ENCODE assay signal across 8 mouse cellular contexts in the genomic region with DNA sequence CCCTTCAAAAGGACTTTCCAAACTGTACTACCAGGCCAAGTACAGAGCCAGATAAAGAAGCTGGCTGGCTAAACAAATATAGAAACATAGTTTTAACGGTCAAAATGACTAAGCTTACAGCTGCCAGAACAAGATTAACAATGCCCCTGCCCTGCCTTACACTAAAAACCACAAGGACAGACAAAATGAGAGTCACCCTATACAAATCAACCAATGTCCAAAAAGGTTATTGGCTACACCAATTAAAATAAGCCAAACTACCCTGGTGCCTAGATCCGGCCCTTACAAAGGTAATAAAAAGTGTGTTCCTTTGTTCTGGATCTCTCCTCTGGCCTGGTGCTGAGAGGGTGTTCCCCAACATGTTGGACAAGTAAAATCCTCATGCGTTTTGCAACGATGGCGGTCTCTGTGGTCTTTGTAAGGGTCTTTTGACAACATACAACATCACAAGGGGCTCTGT. TPM values are rescaled to one million over a fixed set of nuclear protein-coding genes. Genes with fewer than 3 reads are reported as not detected.
DNase-seq lines count a peak whose midpoint lies in the region; ATAC-seq and TF ChIP-seq lines count a peak whose summit lies in the region.

No protein-coding gene starts in this region.

- no peak for TF ChIP-seq EP300 in ES-Bruce4 (IDR thresholded peaks at IDR 0.05; ENCODE audit: insufficient read depth, low read depth, low read length)

- no peak overlapping the region for H3K9ac ChIP-seq in heart, embryonic 15.5 days
- H3K9ac ChIP-seq in ES-Bruce4 (ENCODE audit: low read depth, poor library complexity, severe bottlenecking), result peak overlapping the region; percentile 57
- H3K9ac ChIP-seq in forebrain, embryonic 14.5 days (ENCODE audit: low read length), result no peak overlapping the region
- H3K9ac ChIP-seq in liver, embryonic 15.5 days, result no peak overlapping the region

- H3K27me3 ChIP-seq in heart, embryonic 15.5 days, result no peaks in the 10 kb centered on the region; the same call in 1 of the 2 replicates
- H3K27me3 ChIP-seq in ES-Bruce4 (ENCODE audit: control insufficient read depth, insufficient read depth, low read length, poor library complexity, severe bottlenecking), result no peaks in the 10 kb centered on the region
- no peaks in the 10 kb centered on the region for H3K27me3 ChIP-seq in forebrain, embryonic 14.5 days (replicated peaks; ENCODE audit: control insufficient read depth, insufficient read depth, low read length)
- no peaks in the 10 kb centered on the region for H3K27me3 ChIP-seq in liver, embryonic 15.5 days

- no peak for DNase-seq in heart, postnatal 10 days
- no peak for DNase-seq in forebrain, embryonic 14.5 days (ENCODE audit: low spot score)
- DNase-seq in left cerebral cortex, adult 11 months (ENCODE audit: low spot score), result no peak
- DNase-seq in left cerebral cortex, postnatal 25 days (ENCODE audit: low spot score in 2 of 2), result no peak
- DNase-seq in right cerebral cortex, postnatal 36 days (ENCODE audit: low spot score in 2 of 2), result no peak

- TF ChIP-seq POLR2A in ES-Bruce4 (IDR thresholded peaks at IDR 0.05; ENCODE audit: insufficient read depth, low read length), result no peak

- no peak overlapping the region for H3K27ac ChIP-seq in heart, embryonic 15.5 days
- H3K27ac ChIP-seq in ES-Bruce4 (ENCODE audit: insufficient read depth, low read length), result peak overlapping the region; percentile 74
- peak overlapping the region; percentile 98 for H3K27ac ChIP-seq in forebrain, embryonic 14.5 days (ENCODE audit: low read depth, low read length)
- no peak overlapping the region for H3K27ac ChIP-seq in liver, embryonic 15.5 days (replicated peaks)

- H3K4me2 ChIP-seq in heart, embryonic 15.5 days, result peak overlapping the region; percentile 76
- H3K4me2 ChIP-seq in forebrain, embryonic 14.5 days (ENCODE audit: low read length), result peak overlapping the region; percentile 53
- H3K4me2 ChIP-seq in liver, embryonic 15.5 days, result peak overlapping the region; percentile 75

- no peak for TF ChIP-seq CTCF in ES-Bruce4 (IDR thresholded peaks at IDR 0.05; ENCODE audit: low read depth, low read length)

- H3K4me3 ChIP-seq in heart, embryonic 15.5 days, result peak overlapping the region; percentile 89
- H3K4me3 ChIP-seq in ES-Bruce4 (ENCODE audit: low read depth, low read length), result peak overlapping the region; percentile 73
- peak overlapping the region; percentile 75 for H3K4me3 ChIP-seq in forebrain, embryonic 14.5 days (ENCODE audit: low read depth, low read length)
- peak overlapping the region; percentile 79 for H3K4me3 ChIP-seq in liver, embryonic 15.5 days (replicated peaks)

- H3K36me3 ChIP-seq in heart, embryonic 15.5 days, result no peaks in the 10 kb centered on the region
- no peaks in the 10 kb centered on the region for H3K36me3 ChIP-seq in ES-Bruce4 (ENCODE audit: control insufficient read depth, insufficient read depth, low read length, poor library complexity, severe bottlenecking)
- no peaks in the 10 kb centered on the region for H3K36me3 ChIP-seq in forebrain, embryonic 14.5 days (ENCODE audit: control insufficient read depth, insufficient read depth, low read length)
- no peaks in the 10 kb centered on the region for H3K36me3 ChIP-seq in liver, embryonic 15.5 days (replicated peaks)

- H3K9me3 ChIP-seq in heart, embryonic 15.5 days (replicated peaks), result no peaks in the 10 kb centered on the region
- no peaks in the 10 kb centered on the region for H3K9me3 ChIP-seq in ES-Bruce4 (replicated peaks; ENCODE audit: control insufficient read depth, insufficient read depth, low read length, poor library complexity, severe bottlenecking)
- no peaks in the 10 kb centered on the region for H3K9me3 ChIP-seq in forebrain, embryonic 14.5 days (replicated peaks; ENCODE audit: control insufficient read depth, low read length)
- H3K9me3 ChIP-seq in liver, embryonic 15.5 days (replicated peaks), result no peaks in the 10 kb centered on the region

- peaks cover 4% of the 10 kb centered on the region; the same call in 1 of the 2 replicates for H3K4me1 ChIP-seq in heart, embryonic 15.5 days (replicated peaks)
- no peaks in the 10 kb centered on the region for H3K4me1 ChIP-seq in ES-Bruce4 (ENCODE audit: control insufficient read depth, insufficient read depth, low read length)
- H3K4me1 ChIP-seq in forebrain, embryonic 14.5 days (ENCODE audit: control insufficient read depth, insufficient read depth, low read length), result no peaks in the 10 kb centered on the region
- peaks cover 11% of the 10 kb centered on the region; the same call in 1 of the 2 replicates for H3K4me1 ChIP-seq in liver, embryonic 15.5 days (replicated peaks)

- intact Hi-C loops in heart, postnatal 10 days (cut with DNase I), result loop anchor here (1.0 kb wide), 2 partner anchors 14 to 64 kb away; no protein-coding TSS in a partner anchor
- intact Hi-C loops in left cerebral cortex, postnatal 25 days (cut with DNase I), result loop anchor here (1.0 kb wide), 2 partner anchors 14 to 26 kb away; a partner anchor contains a TSS

- no peak for ATAC-seq in heart, embryonic 15.5 days (replicated peaks; ENCODE audit: insufficient number of reproducible peaks, insufficient read depth, low FRiP score, low read depth)
- no peak for ATAC-seq in forebrain, embryonic 14.5 days
- no peak for ATAC-seq in liver, embryonic 15.5 days (ENCODE audit: insufficient read depth)

- WGBS in heart, embryonic 15.5 days, result 92% methylated on average over 5 of the region's 5 CpGs
- WGBS in forebrain, embryonic 14.5 days, result 97% methylated on average over 5 of the region's 5 CpGs
- 78% methylated on average over 5 of the region's 5 CpGs for WGBS in liver, embryonic 15.5 days (ENCODE audit: insufficient replicate concordance)

RNA-seq across cellular contexts. Expression of a gene that starts 0.6 kb away (rescaled TPM):
- 2.2 and 2.7 TPM in 2 replicates for polyA plus RNA-seq in heart, embryonic 15.5 days (2015; fragmentation: Nextera tagmentation; extraction: Ambion mirVana)
- 1 to 10 TPM; 3.0 to 4.4 TPM for total RNA-seq in heart, postnatal 10 days (2021)
- polyA plus RNA-seq in ES-Bruce4 (2011; ENCODE audit: insufficient read depth, insufficient read length, low read depth, missing spikeins), result 5.8 and 7.0 TPM in 2 replicates
- polyA plus RNA-seq in forebrain, embryonic 14.5 days (2014; fragmentation: Nextera tagmentation; extraction: Ambion mirVana), result 15.4 and 19.7 TPM in 2 replicates
- 0.94 and 1.1 TPM in 2 replicates for polyA plus RNA-seq in liver, embryonic 15.5 days (2015; fragmentation: Nextera tagmentation; extraction: Ambion mirVana)
- total RNA-seq in left cerebral cortex, postnatal 25 days (2021), result 10 to 100 TPM; 11.4 to 12.2 TPM

RNA-seq across cellular contexts. Expression of a gene that starts 0.6 kb away (rescaled TPM):
- 22.3 and 23.3 TPM in 2 replicates for polyA plus RNA-seq in heart, embryonic 15.5 days (2015; fragmentation: Nextera tagmentation; extraction: Ambion mirVana)
- 10 to 100 TPM; 27.3 to 32.6 TPM for total RNA-seq in heart, postnatal 10 days (2021)
- polyA plus RNA-seq in ES-Bruce4 (2011; ENCODE audit: insufficient read depth, insufficient read length, low read depth, missing spikeins), result 20.4 and 21.9 TPM in 2 replicates
- 31.6 and 32.1 TPM in 2 replicates for polyA plus RNA-seq in forebrain, embryonic 14.5 days (2014; fragmentation: Nextera tagmentation; extraction: Ambion mirVana)
- 7.8 and 8.6 TPM in 2 replicates for polyA plus RNA-seq in liver, embryonic 15.5 days (2015; fragmentation: Nextera tagmentation; extraction: Ambion mirVana)
- total RNA-seq in left cerebral cortex, postnatal 25 days (2021), result 10 to 100 TPM; 30.6 to 31.2 TPM

RNA-seq across cellular contexts. Expression of a gene that starts 26.0 kb away (rescaled TPM):
- 3.7 and 5.7 TPM in 2 replicates for polyA plus RNA-seq in heart, embryonic 15.5 days (2015; fragmentation: Nextera tagmentation; extraction: Ambion mirVana)
- total RNA-seq in heart, postnatal 10 days (2021), result 1 to 10 TPM; 6.7 to 8.5 TPM
- 2.5 and 2.7 TPM in 2 replicates for polyA plus RNA-seq in ES-Bruce4 (2011; ENCODE audit: insufficient read depth, insufficient read length, low read depth, missing spikeins)
- 9.1 and 9.3 TPM in 2 replicates for polyA plus RNA-seq in forebrain, embryonic 14.5 days (2014; fragmentation: Nextera tagmentation; extraction: Ambion mirVana)
- polyA plus RNA-seq in liver, embryonic 15.5 days (2015; fragmentation: Nextera tagmentation; extraction: Ambion mirVana), result 1.8 and 1.9 TPM in 2 replicates
- 10 to 100 TPM; 10.7 to 12.4 TPM for total RNA-seq in left cerebral cortex, postnatal 25 days (2021)

RNA-seq across cellular contexts. Expression of a gene that starts 43.0 kb away (rescaled TPM):
- polyA plus RNA-seq in heart, embryonic 15.5 days (2015; fragmentation: Nextera tagmentation; extraction: Ambion mirVana), result 9.6 and 12.6 TPM in 2 replicates
- total RNA-seq in heart, postnatal 10 days (2021), result 1 to 10 TPM; 9.5 to 10.0 TPM
- 34.7 and 34.8 TPM in 2 replicates for polyA plus RNA-seq in ES-Bruce4 (2011; ENCODE audit: insufficient read depth, insufficient read length, low read depth, missing spikeins)
- polyA plus RNA-seq in forebrain, embryonic 14.5 days (2014; fragmentation: Nextera tagmentation; extraction: Ambion mirVana), result 26.2 and 27.8 TPM in 2 replicates
- polyA plus RNA-seq in liver, embryonic 15.5 days (2015; fragmentation: Nextera tagmentation; extraction: Ambion mirVana), result 6.5 and 7.7 TPM in 2 replicates
- 10 to 100 TPM; 13.5 to 14.2 TPM for total RNA-seq in left cerebral cortex, postnatal 25 days (2021)

Comparison
In these comparisons a context has a peak if more than half of its experiments do, and no peak if none do; other contexts are left out.
1. H3K27ac ChIP-seq: peak in ES-Bruce4 (single experiment) and forebrain, embryonic 14.5 days (single experiment); none in heart, embryonic 15.5 days (single experiment) and liver, embryonic 15.5 days (single experiment).
2. Peak in every context shown above with its lines, with median percentiles within 50 percentile points of each other: H3K4me2 ChIP-seq and H3K4me3 ChIP-seq.